Mouse (Mus musculus) erythroblast, embryonic 14.5 days (primary cell): Measurements from ENCODE around the gene Armc10.

Experiments used
- GATA1 ChIP-seq: IDR thresholded peaks from 2 replicates; pipeline ENCODE4 v1.6.1; 2012; ENCODE audit warnings: low read length, inconsistent platforms, mixed read lengths
- TAL1 ChIP-seq: IDR thresholded peaks from 3 replicates; pipeline ENCODE4 v1.6.1; 2012; ENCODE audit warnings: low read length, inconsistent platforms, mixed read lengths

DNA sequence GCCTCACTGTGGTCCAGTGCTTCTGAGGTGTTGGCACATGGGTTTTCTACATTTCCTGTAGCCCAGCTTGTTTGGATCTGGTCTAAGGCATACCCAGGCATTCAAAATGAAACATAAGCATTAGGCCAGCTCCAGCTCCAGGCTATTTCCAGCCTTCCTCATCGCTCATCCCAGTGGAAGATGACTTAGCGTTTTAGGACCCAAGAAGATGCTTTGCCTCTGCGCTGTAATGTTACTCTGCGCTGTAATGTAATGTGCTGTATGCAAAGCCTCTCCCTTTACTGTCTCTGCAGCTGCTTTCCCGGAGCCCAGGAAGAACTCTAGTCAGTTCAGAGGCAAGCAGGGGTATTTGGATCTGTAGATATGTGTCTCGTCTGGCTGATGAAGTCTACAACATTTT, 12.4 kb downstream of the Armc10 start:
- TF ChIP-seq TAL1, result no peak
- no peak for TF ChIP-seq GATA1
